Mouse (Mus musculus): ENCODE data around the gene Ppm1l. TPM values are rescaled to one million over a fixed set of nuclear protein-coding genes. Genes with fewer than 3 reads are reported as not detected.

Ppm1l gene
- polyA plus RNA-seq, 1 experiment from 2014 or later: 5.6 TPM

GRCm38 (mm10) chr3:69527384-69527783 is 210.7 kb downstream of the Ppm1l start:
- Histone ChIP-seq H3K36me3 (ENCODE audit: control insufficient read depth, insufficient read depth, low read length) (no peaks in the 10 kb centered on the region), H3K9me3 (replicated peaks; ENCODE audit: control insufficient read depth, low read length) (no peaks in the 10 kb centered on the region), H3K4me3 (ENCODE audit: low read depth, low read length) (no peak overlapping the region), H3K4me2 (no peak overlapping the region), H3K27me3 (ENCODE audit: control insufficient read depth, insufficient read depth, low read length) (no peaks in the 10 kb centered on the region), H3K4me1 (ENCODE audit: control insufficient read depth, insufficient read depth, low read length) (0 out of 2 replicates have a peak, but pooled peaks cover 2% of the 10 kb centered on the region), H3K27ac (ENCODE audit: low read depth, low read length) (no peak overlapping the region), H3K9ac (ENCODE audit: low read depth, low read length) (no peak overlapping the region)
- 83% methylated on average over 1 of the region's 1 CpGs for WGBS (ENCODE audit: insufficient replicate concordance)
- no peak for ATAC-seq (replicated peaks; ENCODE audit: insufficient number of reproducible peaks, low FRiP score, low TSS enrichment)

- H3K4me1 ChIP-seq (ENCODE audit: control insufficient read depth, insufficient read depth, low read length): 0 out of 2 replicates have a peak, but pooled peaks cover 2% of the 10 kb centered on the region
- ATAC-seq (replicated peaks; ENCODE audit: insufficient number of reproducible peaks, low FRiP score, low TSS enrichment): no peak
- no peak overlapping the region for H3K27ac ChIP-seq (ENCODE audit: low read depth, low read length)
- H3K4me2 ChIP-seq: no peak overlapping the region
- no peak overlapping the region for H3K9ac ChIP-seq (ENCODE audit: low read depth, low read length)
- no peaks in the 10 kb centered on the region for H3K9me3 ChIP-seq (replicated peaks; ENCODE audit: control insufficient read depth, low read length)
- H3K36me3 ChIP-seq (ENCODE audit: control insufficient read depth, insufficient read depth, low read length): no peaks in the 10 kb centered on the region
- H3K27me3 ChIP-seq (ENCODE audit: control insufficient read depth, insufficient read depth, low read length): no peaks in the 10 kb centered on the region
- WGBS (ENCODE audit: insufficient replicate concordance): 60% methylated on average over 7 of the region's 7 CpGs
- no peak overlapping the region for H3K4me3 ChIP-seq (ENCODE audit: low read depth, low read length)
These were observed 212.9 kb downstream of the Ppm1l start for GRCm38 (mm10) chr3:69529576-69529975.

GRCm38 (mm10) chr3:69531511-69531910 is 214.8 kb downstream of the Ppm1l start:
- Histone ChIP-seq H3K36me3 (ENCODE audit: control insufficient read depth, insufficient read depth, low read length) (no peaks in the 10 kb centered on the region), H3K27me3 (ENCODE audit: control insufficient read depth, insufficient read depth, low read length) (no peaks in the 10 kb centered on the region), H3K9me3 (replicated peaks; ENCODE audit: control insufficient read depth, low read length) (no peaks in the 10 kb centered on the region), H3K4me3 (ENCODE audit: low read depth, low read length) (no peak overlapping the region), H3K27ac (ENCODE audit: low read depth, low read length) (no peak overlapping the region), H3K4me1 (ENCODE audit: control insufficient read depth, insufficient read depth, low read length) (no peaks in the 10 kb centered on the region), H3K9ac (ENCODE audit: low read depth, low read length) (no peak overlapping the region), H3K4me2 (no peak overlapping the region)
- no peak for ATAC-seq (replicated peaks; ENCODE audit: insufficient number of reproducible peaks, low FRiP score, low TSS enrichment)
- 69% methylated on average over 9 of the region's 9 CpGs for WGBS (ENCODE audit: insufficient replicate concordance)

- 61% methylated on average over 4 of the region's 4 CpGs for WGBS (ENCODE audit: insufficient replicate concordance)
- no peak overlapping the region for H3K27ac ChIP-seq (ENCODE audit: low read depth, low read length)
- H3K4me3 ChIP-seq (ENCODE audit: low read depth, low read length): no peak overlapping the region
- no peaks in the 10 kb centered on the region for H3K4me1 ChIP-seq (ENCODE audit: control insufficient read depth, insufficient read depth, low read length)
- H3K36me3 ChIP-seq (ENCODE audit: control insufficient read depth, insufficient read depth, low read length): no peaks in the 10 kb centered on the region
- no peaks in the 10 kb centered on the region for H3K9me3 ChIP-seq (replicated peaks; ENCODE audit: control insufficient read depth, low read length)
- no peak overlapping the region for H3K9ac ChIP-seq (ENCODE audit: low read depth, low read length)
- H3K27me3 ChIP-seq (ENCODE audit: control insufficient read depth, insufficient read depth, low read length): no peaks in the 10 kb centered on the region
- no peak for ATAC-seq (replicated peaks; ENCODE audit: insufficient number of reproducible peaks, low FRiP score, low TSS enrichment)
- no peak overlapping the region for H3K4me2 ChIP-seq
These were observed 216.0 kb downstream of the Ppm1l start for GRCm38 (mm10) chr3:69532687-69533086.

GRCm38 (mm10) chr3:69535486-69535885 is 218.8 kb downstream of the Ppm1l start:
- H3K4me1 ChIP-seq (ENCODE audit: control insufficient read depth, insufficient read depth, low read length): no peaks in the 10 kb centered on the region
- no peak overlapping the region for H3K4me3 ChIP-seq (ENCODE audit: low read depth, low read length)
- H3K27ac ChIP-seq (ENCODE audit: low read depth, low read length): no peak overlapping the region
- no peak for ATAC-seq (replicated peaks; ENCODE audit: insufficient number of reproducible peaks, low FRiP score, low TSS enrichment)
- no peak overlapping the region for H3K4me2 ChIP-seq
- H3K27me3 ChIP-seq (ENCODE audit: control insufficient read depth, insufficient read depth, low read length): no peaks in the 10 kb centered on the region
- H3K9ac ChIP-seq (ENCODE audit: low read depth, low read length): no peak overlapping the region
- 87% methylated on average over 10 of the region's 10 CpGs for WGBS (ENCODE audit: insufficient replicate concordance)
- H3K36me3 ChIP-seq (ENCODE audit: control insufficient read depth, insufficient read depth, low read length): no peaks in the 10 kb centered on the region
- no peaks in the 10 kb centered on the region for H3K9me3 ChIP-seq (replicated peaks; ENCODE audit: control insufficient read depth, low read length)

GRCm38 (mm10) chr3:69535941-69536647 is 219.4 kb downstream of the Ppm1l start:
- Histone ChIP-seq H3K9me3 (replicated peaks; ENCODE audit: control insufficient read depth, low read length) (no peaks in the 10 kb centered on the region), H3K4me3 (ENCODE audit: low read depth, low read length) (no peak overlapping the region), H3K9ac (ENCODE audit: low read depth, low read length) (no peak overlapping the region), H3K27me3 (ENCODE audit: control insufficient read depth, insufficient read depth, low read length) (no peaks in the 10 kb centered on the region), H3K36me3 (ENCODE audit: control insufficient read depth, insufficient read depth, low read length) (no peaks in the 10 kb centered on the region), H3K27ac (ENCODE audit: low read depth, low read length) (no peak overlapping the region), H3K4me1 (ENCODE audit: control insufficient read depth, insufficient read depth, low read length) (no peaks in the 10 kb centered on the region), H3K4me2 (no peak overlapping the region)
- ATAC-seq (replicated peaks; ENCODE audit: insufficient number of reproducible peaks, low FRiP score, low TSS enrichment): no peak
- 76% methylated on average over 25 of the region's 25 CpGs for WGBS (ENCODE audit: insufficient replicate concordance)

- Histone ChIP-seq H3K27me3 (ENCODE audit: control insufficient read depth, insufficient read depth, low read length) (no peaks in the 10 kb centered on the region), H3K9ac (ENCODE audit: low read depth, low read length) (no peak overlapping the region), H3K27ac (ENCODE audit: low read depth, low read length) (no peak overlapping the region), H3K4me2 (no peak overlapping the region), H3K9me3 (replicated peaks; ENCODE audit: control insufficient read depth, low read length) (no peaks in the 10 kb centered on the region), H3K4me3 (ENCODE audit: low read depth, low read length) (no peak overlapping the region), H3K4me1 (ENCODE audit: control insufficient read depth, insufficient read depth, low read length) (no peaks in the 10 kb centered on the region), H3K36me3 (ENCODE audit: control insufficient read depth, insufficient read depth, low read length) (no peaks in the 10 kb centered on the region)
- no peak for ATAC-seq (replicated peaks; ENCODE audit: insufficient number of reproducible peaks, low FRiP score, low TSS enrichment)
- 84% methylated on average over 8 of the region's 8 CpGs for WGBS (ENCODE audit: insufficient replicate concordance)
These were observed 226.3 kb downstream of the Ppm1l start for GRCm38 (mm10) chr3:69542962-69543361.

- Histone ChIP-seq H3K27me3 (ENCODE audit: control insufficient read depth, insufficient read depth, low read length) (no peaks in the 10 kb centered on the region), H3K9ac (ENCODE audit: low read depth, low read length) (no peak overlapping the region), H3K36me3 (ENCODE audit: control insufficient read depth, insufficient read depth, low read length) (no peaks in the 10 kb centered on the region), H3K4me3 (ENCODE audit: low read depth, low read length) (no peak overlapping the region), H3K9me3 (replicated peaks; ENCODE audit: control insufficient read depth, low read length) (no peaks in the 10 kb centered on the region), H3K27ac (ENCODE audit: low read depth, low read length) (no peak overlapping the region), H3K4me2 (no peak overlapping the region), H3K4me1 (ENCODE audit: control insufficient read depth, insufficient read depth, low read length) (peaks cover 3% of the 10 kb centered on the region)
- no peak for ATAC-seq (replicated peaks; ENCODE audit: insufficient number of reproducible peaks, low FRiP score, low TSS enrichment)
- 95% methylated on average over 1 of the region's 1 CpGs for WGBS (ENCODE audit: insufficient replicate concordance)
These were observed 227.1 kb downstream of the Ppm1l start for GRCm38 (mm10) chr3:69543730-69544129.

GRCm38 (mm10) chr3:69545017-69545416 is 228.4 kb downstream of the Ppm1l start:
- no peak overlapping the region for H3K27ac ChIP-seq (ENCODE audit: low read depth, low read length)
- no peaks in the 10 kb centered on the region for H3K27me3 ChIP-seq (ENCODE audit: control insufficient read depth, insufficient read depth, low read length)
- no peak overlapping the region for H3K9ac ChIP-seq (ENCODE audit: low read depth, low read length)
- no peaks in the 10 kb centered on the region for H3K36me3 ChIP-seq (ENCODE audit: control insufficient read depth, insufficient read depth, low read length)
- no peaks in the 10 kb centered on the region for H3K9me3 ChIP-seq (replicated peaks; ENCODE audit: control insufficient read depth, low read length)
- WGBS (ENCODE audit: insufficient replicate concordance): 71% methylated on average over 5 of the region's 5 CpGs
- no peak overlapping the region for H3K4me2 ChIP-seq
- no peak for ATAC-seq (replicated peaks; ENCODE audit: insufficient number of reproducible peaks, low FRiP score, low TSS enrichment)
- H3K4me1 ChIP-seq (ENCODE audit: control insufficient read depth, insufficient read depth, low read length): peaks cover 9% of the 10 kb centered on the region
- H3K4me3 ChIP-seq (ENCODE audit: low read depth, low read length): no peak overlapping the region
